Mouse (Mus musculus) heart, postnatal 10 days (tissue): ENCODE data around the gene Gch1. TPM values are rescaled to one million over a fixed set of nuclear protein-coding genes. Genes with fewer than 3 reads are reported as not detected.
A peak's percentile ranks its signal among the peaks of the same experiment; 100 is the strongest.

Experiments used
- DNase-seq, 2 experiments: peaks; one replicate each; pipeline ENCODE4 v3.0.0; 2021
- intact Hi-C: fragments of 180-260 bp; cut with DNase I; formaldehyde crosslinking; loops from one replicate; pipeline ENCODE4 v1.15.1; 2025
- total RNA-seq, 2 experiments: library from RNA; stranded (reverse); gene quantifications; 2 replicates each; pipeline ENCODE4 v1.2.3; 2021

Gch1 gene
- total RNA-seq, 2 experiments from 2014 or later = 7.2 to 7.8 TPM

- intact Hi-C loops = no loop called here
Observed at GRCm38 (mm10) chr14:47208564-47209493, 19.6 kb upstream of the Gch1 start.

GRCm38 (mm10) chr14:47206601-47207000 lies 17.4 kb upstream of the Gch1 start:
- intact Hi-C loops = no loop called here
- DNase-seq = no peak

More at GRCm38 (mm10) chr14:47208564-47209493, 19.6 kb upstream of the Gch1 start:
- DNase-seq = no peak

GRCm38 (mm10) chr14:47205270-47205972 lies 16.2 kb upstream of the Gch1 start:
- intact Hi-C loops = no loop called here
- no peak for DNase-seq

DNA sequence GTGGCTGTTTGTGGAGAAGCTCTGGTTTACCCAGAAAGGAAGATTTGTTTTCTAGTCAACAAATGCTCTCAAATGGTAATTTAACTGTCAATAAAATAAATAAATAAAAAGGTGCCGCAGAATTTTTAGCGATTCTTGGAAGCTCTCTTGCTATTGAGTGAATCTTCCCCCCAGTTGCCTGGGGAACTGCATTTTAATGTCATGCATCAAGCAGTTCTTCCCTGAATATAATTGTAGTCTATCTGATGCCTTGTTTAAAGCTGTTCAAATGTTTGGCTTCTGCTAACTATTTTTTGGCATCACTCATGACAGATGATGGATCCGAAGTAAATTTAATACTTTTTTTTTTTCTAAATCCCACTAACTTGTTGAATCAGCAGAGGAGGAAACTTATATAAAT lies 8.1 kb upstream of the Gch1 start:
- no peak for DNase-seq
- intact Hi-C loops = no loop called here

DNA sequence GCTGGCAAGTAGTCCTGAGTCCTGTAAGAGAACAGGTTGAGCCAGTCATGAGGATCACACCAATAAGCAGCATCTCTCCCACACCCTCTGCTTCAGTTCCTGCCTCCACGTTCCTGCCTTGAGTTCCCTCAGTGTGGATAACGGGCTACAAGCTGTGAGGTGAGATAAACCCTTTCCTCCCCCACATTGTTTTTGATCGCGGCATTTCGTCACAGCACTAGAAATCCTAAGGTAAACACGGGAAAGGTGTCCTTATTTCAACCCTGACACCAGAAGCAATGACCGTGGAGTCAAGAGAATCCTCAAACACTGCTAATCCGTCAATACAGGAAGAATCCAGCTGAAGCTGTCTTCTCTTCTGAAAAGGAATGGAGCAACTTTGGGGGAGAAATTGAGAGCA lies 7.5 kb upstream of the Gch1 start:
- intact Hi-C loops = no loop called here
- DNase-seq = no peak

- intact Hi-C loops = no loop called here
- no peak for DNase-seq
Observed at GRCm38 (mm10) chr14:47194096-47194495, 4.9 kb upstream of the Gch1 start.

GRCm38 (mm10) chr14:47193506-47193905 lies 4.3 kb upstream of the Gch1 start:
- no peak for DNase-seq
- intact Hi-C loops = no loop called here

- intact Hi-C loops = no loop called here
- DNase-seq = no peak
Observed at GRCm38 (mm10) chr14:47191861-47192260, 2.6 kb upstream of the Gch1 start.

GRCm38 (mm10) chr14:47190626-47191025 lies 1.4 kb upstream of the Gch1 start:
- intact Hi-C loops = no loop called here
- peak in 1 of 2 experiments; percentile 11 for DNase-seq

GRCm38 (mm10) chr14:47189635-47189955 lies 382 bp upstream of the Gch1 start:
- intact Hi-C loops = loop anchor here (2.0 to 5.0 kb wide), 3 partner anchors 21 to 307 kb away; partner anchors contain the start of gene Samd4
- no peak for DNase-seq

- intact Hi-C loops = loop anchor here (2.0 to 5.0 kb wide), 3 partner anchors 20 to 306 kb away; partner anchors contain the start of gene Samd4
- no peak for DNase-seq
Observed at GRCm38 (mm10) chr14:47188475-47188847, 752 bp downstream of the Gch1 start.

GRCm38 (mm10) chr14:47187666-47188360 lies 1.4 kb downstream of the Gch1 start:
- intact Hi-C loops = loop anchor here (2.0 to 5.0 kb wide), 3 partner anchors 19 to 306 kb away; partner anchors contain the start of gene Samd4
- peak; percentile 32 to 50 for DNase-seq

DNA sequence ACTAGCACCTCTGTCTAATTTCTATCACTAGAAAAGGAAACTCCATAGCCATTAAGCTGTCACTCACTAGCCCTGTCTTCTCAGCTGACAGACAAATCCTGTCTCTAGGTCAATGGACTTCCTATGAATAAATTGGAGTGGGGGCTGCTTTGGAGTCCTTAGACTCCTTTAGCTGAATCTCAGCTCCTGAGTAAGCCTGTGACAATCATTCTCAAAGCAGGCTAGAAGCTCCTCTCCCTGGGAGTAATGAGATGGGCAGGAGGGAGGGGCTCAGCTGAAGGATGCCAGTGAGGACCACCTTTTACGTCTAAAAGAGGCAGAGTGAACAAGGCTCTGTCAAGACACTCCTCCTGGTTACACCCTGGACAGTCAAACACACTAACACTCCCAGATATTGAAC lies 2.0 kb downstream of the Gch1 start:
- intact Hi-C loops = loop anchor here (5.0 kb wide), 2 partner anchors 100 to 305 kb away; partner anchors contain the start of gene Samd4
- no peak for DNase-seq

DNA sequence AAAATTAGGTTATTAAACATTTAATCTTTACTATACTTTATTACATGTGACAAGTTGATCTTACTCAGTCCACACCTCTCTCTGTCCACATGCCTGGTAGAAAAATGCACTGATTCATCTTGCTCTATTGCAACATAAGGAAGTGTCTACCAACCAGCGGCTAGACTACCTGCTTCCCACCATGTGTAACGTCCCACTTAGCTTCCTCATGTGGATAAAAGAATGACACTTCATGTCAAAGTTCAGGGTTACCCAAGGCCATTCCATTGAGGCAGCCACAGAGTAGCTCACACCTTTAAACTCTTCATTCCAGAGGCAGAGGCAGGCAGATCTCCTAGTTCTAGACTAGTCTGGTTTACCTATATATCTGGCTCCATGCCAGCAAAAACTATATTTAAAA lies 2.7 kb downstream of the Gch1 start:
- intact Hi-C loops = loop anchor here (5.0 kb wide), 2 partner anchors 99 to 304 kb away; partner anchors contain the start of gene Samd4
- DNase-seq = no peak

GRCm38 (mm10) chr14:47181497-47182290 lies 7.5 kb downstream of the Gch1 start:
- DNase-seq = peak; percentile 68 to 86
- intact Hi-C loops = loop anchor here (5.0 kb wide), 1 partner anchor 34 kb away; no protein-coding TSS in a partner anchor

GRCm38 (mm10) chr14:47178851-47179250 lies 10.4 kb downstream of the Gch1 start:
- intact Hi-C loops = no loop called here
- no peak for DNase-seq

- peak; percentile 83 to 85 for DNase-seq
- intact Hi-C loops = no loop called here
Observed at GRCm38 (mm10) chr14:47177846-47178414, 11.3 kb downstream of the Gch1 start.

DNA sequence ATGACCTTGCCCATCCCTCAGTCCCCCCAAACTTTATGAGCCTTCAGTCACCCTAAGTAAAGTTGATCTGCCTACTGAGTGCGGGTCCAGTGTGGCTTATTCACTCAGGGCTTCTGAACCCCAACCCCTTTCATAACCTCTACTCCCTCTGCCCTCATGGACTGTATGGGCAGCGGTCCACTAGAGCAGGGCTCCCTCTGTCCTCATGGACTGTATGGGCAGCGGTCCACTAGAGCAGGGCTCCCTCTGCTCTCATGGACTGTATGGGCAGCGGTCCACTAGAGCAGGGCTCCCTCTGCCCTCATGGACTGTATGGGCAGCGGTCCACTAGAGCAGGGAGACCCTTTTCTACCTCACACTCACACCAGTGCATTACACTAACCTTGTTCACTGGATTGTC lies 13.0 kb downstream of the Gch1 start:
- intact Hi-C loops = no loop called here
- no peak for DNase-seq

DNA sequence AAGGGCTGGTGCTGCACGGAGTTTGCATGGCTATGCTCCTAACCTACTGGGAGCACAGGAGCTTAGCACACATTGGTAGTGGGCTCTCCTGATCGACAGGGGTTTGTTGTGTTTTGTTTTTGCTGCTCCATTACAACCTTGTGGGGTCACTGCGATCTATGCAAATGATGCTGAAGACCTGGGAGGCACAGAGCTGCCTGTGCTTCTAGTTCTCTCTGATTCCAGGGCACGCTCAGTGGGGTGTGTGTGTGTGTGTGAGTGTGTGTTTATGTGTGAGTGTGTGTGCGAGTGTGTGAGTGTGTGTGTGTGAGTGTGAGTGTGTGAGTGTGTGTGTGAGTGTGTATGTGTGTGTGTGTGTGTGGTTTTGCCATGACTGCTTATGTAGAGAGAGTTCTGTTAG lies 14.1 kb downstream of the Gch1 start:
- intact Hi-C loops = no loop called here
- no peak for DNase-seq

- intact Hi-C loops = no loop called here
- DNase-seq = no peak
Observed at GRCm38 (mm10) chr14:47172073-47172472, 17.1 kb downstream of the Gch1 start.
